Mouse (Mus musculus): ENCODE measurements around the gene Aamp. TPM values are rescaled to one million over a fixed set of nuclear protein-coding genes. Genes with fewer than 3 reads are reported as not detected.

Gene Aamp
- total and polyA plus RNA-seq, 3 experiments: 108 to 172 (median 163) TPM

DNA sequence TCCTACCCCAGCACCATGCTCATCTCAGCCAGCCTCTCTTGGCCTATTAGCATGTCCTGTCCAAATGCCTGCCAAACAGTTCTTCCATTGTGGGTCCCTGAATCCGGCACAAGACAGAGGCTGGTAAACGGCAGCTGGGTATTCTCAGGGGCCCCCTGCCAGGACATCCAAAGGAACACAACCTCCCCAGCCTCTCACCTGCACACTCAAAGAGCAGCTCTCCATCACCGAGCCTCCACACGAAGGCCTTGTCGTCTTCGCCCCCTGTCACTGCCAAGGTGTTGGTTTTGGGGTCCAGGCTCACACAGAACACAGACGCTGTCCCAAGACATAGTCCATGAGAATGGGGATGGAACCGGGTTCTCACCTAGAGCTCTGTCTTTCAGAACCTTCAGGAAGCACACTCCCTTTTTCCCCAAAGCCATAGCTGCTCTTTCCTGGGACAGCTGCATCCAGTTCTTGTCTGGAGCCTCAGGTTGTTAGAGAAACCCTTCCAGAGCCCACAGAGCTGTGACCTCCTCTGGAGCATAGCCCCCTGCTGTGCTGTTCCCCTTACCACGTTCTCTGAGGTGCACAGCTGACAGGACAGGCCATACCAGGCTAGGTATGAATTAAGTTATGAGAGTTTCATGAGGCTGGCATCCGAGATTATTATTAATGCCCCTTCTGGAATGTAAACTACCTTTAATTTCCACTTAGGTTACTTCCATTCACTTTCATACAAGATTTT, 1.5 kb downstream of the Aamp start:
- Histone ChIP-seq H3K4me1 (ENCODE audit: control insufficient read depth in 1 of 2, insufficient read depth in 2 of 2) (peaks cover 20 to 59% of the 10 kb centered on the region in 2 experiments), H3K4me2 (ENCODE audit: insufficient read depth, low read depth, poor library complexity, severe bottlenecking) (no peak overlapping the region), H3K27ac (ENCODE audit: insufficient read depth, low read depth) (no peak overlapping the region), H3K36me3 (replicated peaks in 1 of 2; ENCODE audit: control insufficient read depth in 1 of 2, insufficient read depth in 1 of 2, low read length in 1 of 2) (peaks cover 44 to 61% of the 10 kb centered on the region in 2 experiments), H3K4me3 (replicated peaks in 1 of 3; ENCODE audit: low read depth in 2 of 3, low read length in 2 of 3, poor library complexity in 1 of 3) (no peak overlapping the region), H3K9ac (ENCODE audit: insufficient read depth, low read depth) (no peak overlapping the region), H3K27me3 (replicated peaks) (no peaks in the 10 kb centered on the region), H3K9me3 (replicated peaks; ENCODE audit: low read length) (no peaks in the 10 kb centered on the region), H3K79me2 (replicated peaks; ENCODE audit: control insufficient read depth, extremely low read depth, insufficient read depth, poor library complexity, severe bottlenecking) (peaks cover 18% of the 10 kb centered on the region)
- dilution Hi-C loops (cut with MboI; ENCODE audit: extremely low pct_ligation_motif_present, extremely low pct_unique_long_range_greater_than_20kb, low sequenced_read_pairs): no loop called here
- in situ Hi-C loops (cut with MboI; ENCODE audit: low pct_ligation_motif_present, low pct_unique_long_range_greater_than_20kb, low sequenced_read_pairs): no loop called here
- TF ChIP-seq MAFK (IDR thresholded peaks at IDR 0.05; ENCODE audit: insufficient replicate concordance, low read length) (no peak), MXI1 (IDR thresholded peaks at IDR 0.05; ENCODE audit: low read depth, low read length) (no peak), ZMIZ1 (IDR thresholded peaks at IDR 0.05; ENCODE audit: low read depth, low read length) (no peak), SIN3A (IDR thresholded peaks at IDR 0.05; ENCODE audit: low read length) (no peak), TBP (conservative IDR thresholded peaks at IDR 0.05; ENCODE audit: low read depth, low read length) (no peak), MAZ (IDR thresholded peaks at IDR 0.05; ENCODE audit: low read depth, low read length) (no peak), USF2 (conservative IDR thresholded peaks at IDR 0.05; ENCODE audit: low read depth, low read length) (no peak), CHD1 (IDR thresholded peaks at IDR 0.05; ENCODE audit: low read depth, low read length) (no peak), IRF4 (IDR thresholded peaks at IDR 0.05; ENCODE audit: low read depth, low read length) (no peak), EP300 (IDR thresholded peaks at IDR 0.05; ENCODE audit: low read length) (no peak), ZNF384 (IDR thresholded peaks at IDR 0.05; ENCODE audit: low read depth, low read length) (no peak), CTCF (conservative IDR thresholded peaks at IDR 0.05 in 1 of 2, IDR thresholded peaks at IDR 0.05 in 1 of 2; ENCODE audit: low read depth in 2 of 2, low read length in 2 of 2) (no peak), MYC (IDR thresholded peaks at IDR 0.05; ENCODE audit: low read depth, low read length) (no peak), CHD2 (IDR thresholded peaks at IDR 0.05; ENCODE audit: low read length) (no peak), ELF1 (IDR thresholded peaks at IDR 0.05; ENCODE audit: low read depth, low read length) (no peak)
- no peak for DNase-seq (ENCODE audit: extremely low read depth)

- H3K9ac ChIP-seq (ENCODE audit: insufficient read depth, low read depth): no peak overlapping the region
- peaks cover 18% of the 10 kb centered on the region for H3K79me2 ChIP-seq (replicated peaks; ENCODE audit: control insufficient read depth, extremely low read depth, insufficient read depth, poor library complexity, severe bottlenecking)
- H3K4me2 ChIP-seq (ENCODE audit: insufficient read depth, low read depth, poor library complexity, severe bottlenecking): no peak overlapping the region
- H3K27ac ChIP-seq (ENCODE audit: insufficient read depth, low read depth): no peak overlapping the region
- dilution Hi-C loops (cut with MboI; ENCODE audit: extremely low pct_ligation_motif_present, extremely low pct_unique_long_range_greater_than_20kb, low sequenced_read_pairs): no loop called here
- H3K27me3 ChIP-seq (replicated peaks): no peaks in the 10 kb centered on the region
- in situ Hi-C loops (cut with MboI; ENCODE audit: low pct_ligation_motif_present, low pct_unique_long_range_greater_than_20kb, low sequenced_read_pairs): no loop called here
- DNase-seq (ENCODE audit: extremely low read depth): no peak
- H3K4me1 ChIP-seq (ENCODE audit: control insufficient read depth in 1 of 2, insufficient read depth in 2 of 2): peaks cover 18 to 53% of the 10 kb centered on the region in 2 experiments
- H3K36me3 ChIP-seq (replicated peaks in 1 of 2; ENCODE audit: control insufficient read depth in 1 of 2, insufficient read depth in 1 of 2, low read length in 1 of 2): peaks cover 44 to 55% of the 10 kb centered on the region in 2 experiments
- TF ChIP-seq ELF1 (IDR thresholded peaks at IDR 0.05; ENCODE audit: low read depth, low read length): no peak
- no peak for TF ChIP-seq CTCF (conservative IDR thresholded peaks at IDR 0.05 in 1 of 2, IDR thresholded peaks at IDR 0.05 in 1 of 2; ENCODE audit: low read depth in 2 of 2, low read length in 2 of 2)
- TF ChIP-seq MEF2A (IDR thresholded peaks at IDR 0.05; ENCODE audit: borderline replicate concordance, low read depth, low read length): no peak
- TF ChIP-seq NELFE (IDR thresholded peaks at IDR 0.05; ENCODE audit: low read depth, low read length): no peak
- no peak for TF ChIP-seq MXI1 (IDR thresholded peaks at IDR 0.05; ENCODE audit: low read depth, low read length)
- TF ChIP-seq RAD21 (IDR thresholded peaks at IDR 0.05; ENCODE audit: low read depth, low read length): no peak
- no peak for TF ChIP-seq MAZ (IDR thresholded peaks at IDR 0.05; ENCODE audit: low read depth, low read length)
- TF ChIP-seq HCFC1 (IDR thresholded peaks at IDR 0.05; ENCODE audit: low read depth, low read length): no peak
- TF ChIP-seq MYC (IDR thresholded peaks at IDR 0.05; ENCODE audit: low read depth, low read length): no peak
- no peak for TF ChIP-seq ZMIZ1 (IDR thresholded peaks at IDR 0.05; ENCODE audit: low read depth, low read length)
- TF ChIP-seq POLR2AphosphoS2 (IDR thresholded peaks at IDR 0.05; ENCODE audit: low read depth, low read length): no peak
- TF ChIP-seq E2F4 (IDR thresholded peaks at IDR 0.05; ENCODE audit: insufficient replicate concordance, low read depth, low read length): no peak
- no peak for TF ChIP-seq IRF4 (IDR thresholded peaks at IDR 0.05; ENCODE audit: low read depth, low read length)
- no peak for TF ChIP-seq NRF1 (IDR thresholded peaks at IDR 0.05; ENCODE audit: low read depth, low read length)
- no peak for TF ChIP-seq PAX5 (IDR thresholded peaks at IDR 0.05; ENCODE audit: low read length)
- no peak for TF ChIP-seq MAFK (IDR thresholded peaks at IDR 0.05; ENCODE audit: insufficient replicate concordance, low read length)
- H3K4me3 ChIP-seq (replicated peaks in 1 of 3; ENCODE audit: low read depth in 2 of 3, low read length in 2 of 3, poor library complexity in 1 of 3): no peak overlapping the region
- H3K9me3 ChIP-seq (replicated peaks; ENCODE audit: low read length): no peaks in the 10 kb centered on the region
These were observed 2.7 kb downstream of the Aamp start for GRCm38 (mm10) chr1:74281886-74282285.

Data from CH12.LX (cell line).